Mouse (Mus musculus): ENCODE measurements around the gene Olr1. TPM values are rescaled to one million over a fixed set of nuclear protein-coding genes. Genes with fewer than 3 reads are reported as not detected.

Olr1 gene
- polyA plus RNA-seq (2015; fragmentation: Nextera tagmentation; extraction: Ambion mirVana) = 2.7 and 4.3 TPM in 2 replicates

DNA sequence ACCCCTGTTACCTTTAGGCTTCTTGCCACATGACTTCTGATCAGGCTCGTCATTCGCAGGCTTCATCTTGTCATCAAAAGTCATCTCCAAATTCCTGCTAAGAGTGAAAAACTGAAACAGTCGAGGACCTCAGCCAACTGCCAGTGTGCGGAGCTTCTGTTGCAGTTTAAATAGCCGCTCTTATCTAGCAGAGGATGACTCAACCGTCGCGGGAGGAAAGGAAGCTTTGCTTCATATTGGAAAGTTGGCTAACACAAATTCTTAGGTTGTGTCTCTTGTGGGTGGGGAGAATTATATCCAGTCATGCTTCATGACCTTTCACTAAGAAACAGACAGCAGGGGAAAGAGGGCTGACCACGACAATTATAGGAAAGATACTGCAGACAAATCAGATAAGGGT lies at the start of gene Olr1:
Olr1 (minus strand) TSS at position 142 of the 400 bp plus-strand sequence.
- Histone ChIP-seq H3K27me3 (replicated peaks; ENCODE audit: insufficient read depth, low read length) (no peaks in the 10 kb centered on the region), H3K9me3 (ENCODE audit: low read length) (no peaks in the 10 kb centered on the region), H3K9ac (replicated peaks; ENCODE audit: low read depth) (no peak within 1 kb of the TSS), H3K4me2 (replicated peaks; ENCODE audit: low read depth, low read length) (no peak within 1 kb of the TSS), H3K27ac (ENCODE audit: low read length) (no peak within 1 kb of the TSS), H3K4me1 (ENCODE audit: insufficient read depth, low read depth, low read length) (no peaks in the 10 kb centered on the region), H3K36me3 (ENCODE audit: insufficient read depth, low read length) (no peaks in the 10 kb centered on the region), H3K4me3 (ENCODE audit: low read depth, low read length) (no peak within 1 kb of the TSS)
- ATAC-seq = no peak
- DNase-seq (ENCODE audit: low spot score) = peak; percentile 41
- no peak for TF ChIP-seq CTCF (IDR thresholded peaks at IDR 0.05)
- no peak for TF ChIP-seq EP300 (IDR thresholded peaks at IDR 0.05)
- 56% methylated on average over 9 of the region's 9 CpGs for WGBS

DNA sequence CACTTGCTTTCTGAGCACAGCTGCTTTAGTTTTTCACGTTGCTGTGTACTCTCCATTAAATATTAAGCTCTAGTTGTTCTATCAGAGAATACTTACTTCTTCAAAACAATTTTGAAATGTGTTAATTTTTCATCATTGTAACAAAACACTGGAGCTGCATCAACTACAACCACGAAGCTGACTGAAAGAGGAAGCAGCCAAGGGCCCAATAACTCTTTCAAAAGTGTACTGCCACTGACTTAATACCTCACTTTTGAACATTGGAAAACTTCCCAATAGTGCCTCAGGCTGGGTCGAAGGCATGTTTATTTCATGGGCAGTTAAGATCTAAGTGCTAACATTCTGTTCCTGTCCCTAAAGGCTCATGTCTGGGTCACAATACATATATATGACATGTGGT lies 41.0 kb upstream of the Olr1 start:
- Histone ChIP-seq H3K9me3 (ENCODE audit: low read length) (no peaks in the 10 kb centered on the region), H3K4me3 (ENCODE audit: low read depth, low read length) (no peak overlapping the region), H3K9ac (replicated peaks; ENCODE audit: low read depth) (no peak overlapping the region), H3K27me3 (replicated peaks; ENCODE audit: insufficient read depth, low read length) (no peaks in the 10 kb centered on the region), H3K27ac (ENCODE audit: low read length) (no peak overlapping the region), H3K36me3 (ENCODE audit: insufficient read depth, low read length) (no peaks in the 10 kb centered on the region), H3K4me2 (replicated peaks; ENCODE audit: low read depth, low read length) (no peak overlapping the region), H3K4me1 (ENCODE audit: insufficient read depth, low read depth, low read length) (no peaks in the 10 kb centered on the region; the same call in 1 of the 2 replicates)
- TF ChIP-seq EP300 (IDR thresholded peaks at IDR 0.05) (no peak), CTCF (IDR thresholded peaks at IDR 0.05) (no peak)
- DNase-seq (ENCODE audit: low spot score) = no peak
- ATAC-seq = no peak
- WGBS = 48% methylated on average over 3 of the region's 3 CpGs

DNA sequence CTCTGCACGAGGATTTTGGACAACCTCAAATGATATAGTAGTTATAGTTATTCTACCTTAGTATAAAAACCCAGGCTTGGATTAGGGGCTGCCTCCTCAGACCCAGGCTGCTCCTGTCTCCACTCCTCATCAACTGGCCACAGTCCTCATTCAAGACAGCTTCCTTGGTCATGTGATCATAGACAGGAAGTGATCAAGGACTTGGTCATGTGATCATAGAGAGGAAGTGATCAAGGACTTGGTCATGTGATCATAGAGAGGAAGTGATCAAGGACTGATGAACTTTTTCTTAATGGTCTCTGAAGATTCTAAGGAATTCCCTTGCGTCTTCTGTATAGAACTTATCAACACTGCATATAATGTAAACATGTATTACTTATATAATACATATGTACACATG lies 40.3 kb upstream of the Olr1 start:
- no peak overlapping the region for H3K27ac ChIP-seq (ENCODE audit: low read length)
- WGBS = 73% methylated on average over 2 of the region's 2 CpGs
- no peaks in the 10 kb centered on the region for H3K27me3 ChIP-seq (replicated peaks; ENCODE audit: insufficient read depth, low read length)
- DNase-seq (ENCODE audit: low spot score) (no peak), ATAC-seq (no peak)
- TF ChIP-seq CTCF (IDR thresholded peaks at IDR 0.05) (no peak), EP300 (IDR thresholded peaks at IDR 0.05) (no peak)
- H3K4me3 ChIP-seq (ENCODE audit: low read depth, low read length) = no peak overlapping the region
- H3K9ac ChIP-seq (replicated peaks; ENCODE audit: low read depth) = no peak overlapping the region
- H3K4me1 ChIP-seq (ENCODE audit: insufficient read depth, low read depth, low read length) = no peaks in the 10 kb centered on the region; the same call in 1 of the 2 replicates
- H3K36me3 ChIP-seq (ENCODE audit: insufficient read depth, low read length) = no peaks in the 10 kb centered on the region
- H3K4me2 ChIP-seq (replicated peaks; ENCODE audit: low read depth, low read length) = no peak overlapping the region
- no peaks in the 10 kb centered on the region for H3K9me3 ChIP-seq (ENCODE audit: low read length)

DNA sequence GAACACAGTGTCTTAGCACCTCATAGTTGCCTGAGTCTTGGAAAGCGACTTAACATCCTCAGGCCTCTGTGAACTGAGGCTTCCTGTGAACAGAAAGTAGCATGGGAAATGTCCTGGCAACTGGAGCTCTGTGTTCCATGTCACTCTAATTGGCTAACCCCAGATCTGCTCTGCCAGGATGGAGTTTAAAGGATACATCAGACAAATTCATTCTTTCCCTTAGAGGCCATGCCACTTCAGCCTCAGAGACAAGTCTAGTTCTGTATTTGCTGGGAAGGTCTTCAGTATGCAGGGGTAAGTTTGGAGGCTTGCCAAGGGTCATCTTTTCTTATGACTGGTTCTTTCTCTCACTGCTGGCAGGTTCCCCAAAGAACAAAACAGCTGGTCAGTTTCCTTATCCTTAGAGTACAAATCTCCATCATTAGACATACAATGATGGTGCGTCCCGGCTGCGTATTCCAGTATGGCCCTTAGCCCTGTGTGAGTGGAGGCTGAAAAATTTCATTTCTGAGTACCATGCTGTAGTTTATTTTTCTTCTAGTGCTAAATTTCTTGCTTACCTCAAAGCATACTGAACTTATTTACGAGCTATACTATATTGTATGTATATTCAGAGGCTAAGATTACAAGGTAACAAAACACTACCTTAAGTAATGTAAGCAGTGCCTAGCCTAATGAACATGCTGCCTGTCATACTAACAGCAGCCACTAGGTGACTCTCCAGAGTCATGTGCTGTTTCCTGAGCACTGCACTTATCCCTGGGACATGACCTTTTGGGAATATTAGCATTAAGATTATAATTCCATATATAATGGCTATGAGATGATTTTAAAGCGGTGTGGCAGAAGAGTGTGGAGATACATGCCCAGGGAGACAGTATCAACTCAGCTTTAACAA lies 37.0 kb upstream of the Olr1 start:
- Histone ChIP-seq H3K27ac (ENCODE audit: low read length) (no peak overlapping the region), H3K4me3 (ENCODE audit: low read depth, low read length) (no peak overlapping the region), H3K9me3 (ENCODE audit: low read length) (no peaks in the 10 kb centered on the region), H3K9ac (replicated peaks; ENCODE audit: low read depth) (no peak overlapping the region), H3K36me3 (ENCODE audit: insufficient read depth, low read length) (peaks cover 24% of the 10 kb centered on the region), H3K4me1 (ENCODE audit: insufficient read depth, low read depth, low read length) (no peaks in the 10 kb centered on the region; the same call in 1 of the 2 replicates), H3K4me2 (replicated peaks; ENCODE audit: low read depth, low read length) (no peak overlapping the region), H3K27me3 (replicated peaks; ENCODE audit: insufficient read depth, low read length) (no peaks in the 10 kb centered on the region)
- no peak for TF ChIP-seq EP300 (IDR thresholded peaks at IDR 0.05)
- TF ChIP-seq CTCF (IDR thresholded peaks at IDR 0.05) = peak; percentile 96
- peak; percentile 68 for ATAC-seq
- peak; percentile 59 for DNase-seq (ENCODE audit: low spot score)
- WGBS = 55% methylated on average over 6 of the region's 6 CpGs

DNA sequence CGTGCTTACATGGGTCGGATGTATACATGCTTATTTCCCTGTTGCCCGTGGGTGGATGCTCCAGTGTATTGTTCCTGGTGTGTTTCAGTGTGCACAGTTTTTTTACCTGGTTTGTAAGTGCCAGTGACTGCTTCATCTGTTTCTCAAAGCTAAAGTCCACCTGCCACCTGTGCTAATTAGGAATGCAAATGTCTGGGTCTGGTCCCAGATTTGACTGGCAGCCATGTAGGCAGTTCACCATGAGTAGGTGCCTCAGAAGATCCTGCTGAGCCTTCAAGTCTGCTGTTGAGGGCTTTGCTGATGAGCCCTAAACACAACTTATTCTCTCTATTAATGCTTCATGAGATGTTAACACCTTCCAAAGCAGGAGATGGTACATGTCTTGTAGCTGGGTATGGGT lies 35.6 kb upstream of the Olr1 start:
- ATAC-seq = no peak
- H3K27me3 ChIP-seq (replicated peaks; ENCODE audit: insufficient read depth, low read length) = no peaks in the 10 kb centered on the region
- no peak overlapping the region for H3K27ac ChIP-seq (ENCODE audit: low read length)
- H3K4me2 ChIP-seq (replicated peaks; ENCODE audit: low read depth, low read length) = no peak overlapping the region
- no peak overlapping the region for H3K9ac ChIP-seq (replicated peaks; ENCODE audit: low read depth)
- H3K9me3 ChIP-seq (ENCODE audit: low read length) = no peaks in the 10 kb centered on the region
- 88% methylated on average over 3 of the region's 3 CpGs for WGBS
- H3K36me3 ChIP-seq (ENCODE audit: insufficient read depth, low read length) = peaks cover 32% of the 10 kb centered on the region
- TF ChIP-seq EP300 (IDR thresholded peaks at IDR 0.05) (no peak), CTCF (IDR thresholded peaks at IDR 0.05) (no peak)
- no peaks in the 10 kb centered on the region; the same call in 1 of the 2 replicates for H3K4me1 ChIP-seq (ENCODE audit: insufficient read depth, low read depth, low read length)
- DNase-seq (ENCODE audit: low spot score) = no peak
- H3K4me3 ChIP-seq (ENCODE audit: low read depth, low read length) = no peak overlapping the region

DNA sequence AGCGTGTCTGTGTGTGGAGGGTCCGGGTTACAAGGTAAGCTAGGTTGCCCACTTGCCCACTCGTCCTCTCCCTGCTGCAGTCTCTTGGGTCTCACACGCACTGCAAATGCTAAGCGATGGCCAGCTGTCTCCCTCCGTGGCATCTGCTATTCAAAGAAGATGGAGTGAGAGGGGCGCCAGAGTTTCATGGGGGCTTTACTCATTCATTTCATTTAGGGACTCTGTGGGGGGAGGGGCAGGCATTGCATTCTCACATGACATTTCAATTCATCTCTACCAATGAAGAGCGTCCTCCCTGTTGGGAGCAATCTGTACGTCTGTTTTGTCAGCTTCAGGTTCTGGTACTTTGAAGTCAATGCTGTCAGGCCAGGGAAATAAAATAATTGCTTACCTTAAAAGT lies 35.0 kb upstream of the Olr1 start:
- DNase-seq (ENCODE audit: low spot score) = no peak
- Histone ChIP-seq H3K27ac (ENCODE audit: low read length) (no peak overlapping the region), H3K27me3 (replicated peaks; ENCODE audit: insufficient read depth, low read length) (no peaks in the 10 kb centered on the region), H3K9ac (replicated peaks; ENCODE audit: low read depth) (no peak overlapping the region), H3K4me1 (ENCODE audit: insufficient read depth, low read depth, low read length) (no peaks in the 10 kb centered on the region; the same call in 1 of the 2 replicates), H3K9me3 (ENCODE audit: low read length) (no peaks in the 10 kb centered on the region), H3K4me3 (ENCODE audit: low read depth, low read length) (no peak overlapping the region), H3K36me3 (ENCODE audit: insufficient read depth, low read length) (peaks cover 32% of the 10 kb centered on the region), H3K4me2 (replicated peaks; ENCODE audit: low read depth, low read length) (no peak overlapping the region)
- no peak for ATAC-seq
- TF ChIP-seq EP300 (IDR thresholded peaks at IDR 0.05) (no peak), CTCF (IDR thresholded peaks at IDR 0.05) (no peak)
- WGBS = 81% methylated on average over 9 of the region's 9 CpGs
